Mouse (Mus musculus) midbrain, postnatal 0 days (tissue): Measurements from ENCODE around the gene Mnx1. TPM values are rescaled to one million over a fixed set of nuclear protein-coding genes. Genes with fewer than 3 reads are reported as not detected.

ENCODE experiments used
- ATAC-seq: fragments of 200-750 bp; cut with Nextera tagmentation; 2 replicates; pipeline ENCODE4 v1.8.0; 2017; ENCODE audit warnings: moderate number of reproducible peaks, mild to moderate bottlenecking, moderate TSS enrichment, moderate library complexity; ENCODE audit not compliant: low FRiP score
- DNase-seq: peaks from one replicate; pipeline ENCODE4 v3.0.0-alpha.2; 2015; ENCODE audit warnings: low spot score
- H3K27ac ChIP-seq: fragments of 300-500 bp; sonication (generic); 2 replicates; pipeline ENCODE4 v1.5.1; 2014; ENCODE audit warnings: low read depth, mild to moderate bottlenecking, low read length, mixed read lengths
- H3K27me3 ChIP-seq: fragments of 300-500 bp; sonication (generic); 2 replicates; pipeline ENCODE4 v1.6.1; 2014; ENCODE audit warnings: low read length, control low read depth, mixed read lengths; ENCODE audit not compliant: insufficient read depth
- H3K36me3 ChIP-seq: fragments of 300-500 bp; sonication (generic); 2 replicates; pipeline ENCODE4 v1.6.1; 2014; ENCODE audit warnings: low read length, control low read depth, mixed read lengths; ENCODE audit not compliant: insufficient read depth
- H3K4me1 ChIP-seq: fragments of 300-500 bp; sonication (generic); 2 replicates; pipeline ENCODE4 v1.6.1; 2014; ENCODE audit warnings: mild to moderate bottlenecking, control low read depth, antibody characterized with exemption, low read length, mixed read lengths; ENCODE audit not compliant: insufficient read depth
- H3K4me2 ChIP-seq: fragments of 300-500 bp; sonication (generic); 2 replicates; pipeline ENCODE4 v1.6.1; 2014; ENCODE audit warnings: low read depth, mild to moderate bottlenecking, low read length, mixed read lengths; ENCODE audit not compliant: poor library complexity, severe bottlenecking
- H3K4me3 ChIP-seq: fragments of 300-500 bp; sonication (generic); 2 replicates; pipeline ENCODE4 v1.5.1; 2014; ENCODE audit warnings: low read depth, mild to moderate bottlenecking, low read length, moderate library complexity
- H3K9ac ChIP-seq: fragments of 300-500 bp; sonication (generic); replicated peaks from 2 replicates; pipeline ENCODE4 v1.6.1; 2014; ENCODE audit warnings: mild to moderate bottlenecking, low read length, moderate library complexity, mixed read lengths; ENCODE audit not compliant: poor library complexity, severe bottlenecking
- H3K9me3 ChIP-seq: fragments of 300-500 bp; sonication (generic); 2 replicates; pipeline ENCODE4 v1.6.1; 2016; ENCODE audit warnings: low read length, control low read depth
- CTCF ChIP-seq: IDR thresholded peaks from 2 replicates; pipeline ENCODE4 v1.5.1; 2016; ENCODE audit warnings: antibody characterized with exemption, mild to moderate bottlenecking
- WGBS: fragments of 180-500 bp; shearing (Covaris S2); extraction: QIAGEN DNeasy Blood & Tissue Kit; methylation state at CpG from one replicate; pipeline ENCODE4 v1.1.7; 2014; 5-methylcytosine and 5-hydroxymethylcytosine counted together
- polyA plus RNA-seq: library from polyadenylated mRNA; unstranded; fragments of >200 nt; fragmentation: Nextera tagmentation; extraction: Ambion mirVana; gene quantifications from 2 replicates; pipeline ENCODE4 v1.2.1, GENCODE M21; 2015
- total RNA-seq: library from RNA; depleted of rRNA; stranded (reverse); fragments of >200 nt; gene quantifications from 2 replicates; pipeline ENCODE4 v1.2.3, GENCODE M21; 2014; rRNA removed

Mnx1 gene
- total RNA-seq (not detected in 2 replicates), polyA plus RNA-seq (not detected in 2 replicates)

GRCm38 (mm10) chr5:29478208-29479197, at the start of gene Mnx1:
TSS of gene Mnx1 (minus strand) at chr5:29478470.
- Histone ChIP-seq H3K27ac (no peak within 1 kb of the TSS), H3K4me2 (peak within 1 kb of the TSS; percentile 50), H3K36me3 (no peaks in the 10 kb centered on the region), H3K27me3 (peaks cover 96% of the 10 kb centered on the region), H3K4me1 (peaks cover 12% of the 10 kb centered on the region; the same call in 1 of the 2 replicates), H3K9ac (no peak within 1 kb of the TSS), H3K9me3 (no peaks in the 10 kb centered on the region), H3K4me3 (peak within 1 kb of the TSS; percentile 31)
- ATAC-seq (0 out of 2 replicates have a peak, but pooled peaks have one; percentile 24), DNase-seq (no peak)
- WGBS, result under 1% methylated on average over 65 of the region's 65 CpGs
- TF ChIP-seq CTCF, result no peak

- no peaks in the 10 kb centered on the region for H3K9me3 ChIP-seq
- DNase-seq (no peak), ATAC-seq (no peak)
- H3K4me1 ChIP-seq, result no peaks in the 10 kb centered on the region
- no peaks in the 10 kb centered on the region for H3K27me3 ChIP-seq
- no peak for TF ChIP-seq CTCF
- no peak overlapping the region for H3K27ac ChIP-seq
- no peaks in the 10 kb centered on the region for H3K36me3 ChIP-seq
- no peak overlapping the region for H3K4me3 ChIP-seq
- H3K4me2 ChIP-seq, result no peak overlapping the region
- 89% methylated on average over 5 of the region's 5 CpGs for WGBS
- H3K9ac ChIP-seq, result no peak overlapping the region
These were observed 38.2 kb upstream of the Mnx1 start for GRCm38 (mm10) chr5:29516432-29516831.

GRCm38 (mm10) chr5:29515888-29516287, 37.6 kb upstream of the Mnx1 start:
- DNase-seq, result peak; percentile 24
- Histone ChIP-seq H3K36me3 (no peaks in the 10 kb centered on the region), H3K27ac (no peak overlapping the region), H3K9ac (no peak overlapping the region), H3K9me3 (no peaks in the 10 kb centered on the region), H3K4me1 (no peaks in the 10 kb centered on the region), H3K27me3 (no peaks in the 10 kb centered on the region), H3K4me3 (no peak overlapping the region), H3K4me2 (no peak overlapping the region)
- 63% methylated on average over 3 of the region's 3 CpGs for WGBS
- no peak for ATAC-seq
- no peak for TF ChIP-seq CTCF

GRCm38 (mm10) chr5:29507013-29507412, 28.7 kb upstream of the Mnx1 start:
- H3K9me3 ChIP-seq, result no peaks in the 10 kb centered on the region
- ATAC-seq, result no peak
- no peak for TF ChIP-seq CTCF
- no peak overlapping the region for H3K27ac ChIP-seq
- no peaks in the 10 kb centered on the region for H3K36me3 ChIP-seq
- no peak overlapping the region for H3K4me3 ChIP-seq
- H3K4me2 ChIP-seq, result no peak overlapping the region
- H3K27me3 ChIP-seq, result no peaks in the 10 kb centered on the region
- H3K9ac ChIP-seq, result no peak overlapping the region
- no peaks in the 10 kb centered on the region for H3K4me1 ChIP-seq
- DNase-seq, result no peak
- WGBS, result 75% methylated on average over 3 of the region's 3 CpGs

GRCm38 (mm10) chr5:29487321-29487720, 9.1 kb upstream of the Mnx1 start:
- no peak overlapping the region for H3K4me3 ChIP-seq
- no peak overlapping the region for H3K9ac ChIP-seq
- no peak overlapping the region for H3K27ac ChIP-seq
- peaks cover 3% of the 10 kb centered on the region; the same call in 1 of the 2 replicates for H3K4me1 ChIP-seq
- H3K36me3 ChIP-seq, result no peaks in the 10 kb centered on the region
- WGBS, result 15% methylated on average over 13 of the region's 13 CpGs
- H3K27me3 ChIP-seq, result peaks cover 75% of the 10 kb centered on the region
- DNase-seq, result no peak
- no peak for TF ChIP-seq CTCF
- no peaks in the 10 kb centered on the region for H3K9me3 ChIP-seq
- H3K4me2 ChIP-seq, result no peak overlapping the region
- no peak for ATAC-seq

- WGBS, result 1% methylated on average over 10 of the region's 10 CpGs
- H3K36me3 ChIP-seq, result no peaks in the 10 kb centered on the region
These were observed 7.7 kb upstream of the Mnx1 start for GRCm38 (mm10) chr5:29485941-29486320.

More at GRCm38 (mm10) chr5:29485941-29486320, 7.7 kb upstream of the Mnx1 start:
- no peak for TF ChIP-seq CTCF
- ATAC-seq (no peak), DNase-seq (no peak)
- Histone ChIP-seq H3K9me3 (no peaks in the 10 kb centered on the region), H3K4me3 (no peak overlapping the region), H3K4me1 (peaks cover 3% of the 10 kb centered on the region; the same call in 1 of the 2 replicates), H3K9ac (no peak overlapping the region), H3K4me2 (no peak overlapping the region; the same call in 1 of the 2 replicates), H3K27ac (no peak overlapping the region), H3K27me3 (peaks cover 79% of the 10 kb centered on the region)
